Mouse (Mus musculus) MEL (cell line): ENCODE results near the gene Slc39a13. TPM values are rescaled to one million over a fixed set of nuclear protein-coding genes. Genes with fewer than 3 reads are reported as not detected.

Source experiments
- DNase-seq: peaks from one replicate; pipeline ENCODE4 v3.0.0; 2011; ENCODE audit warnings: low read depth, low spot score
- H3K27ac ChIP-seq: 2 replicates; pipeline ENCODE4 v1.5.1; 2012; ENCODE audit warnings: low read depth, mild to moderate bottlenecking, control low read depth, low read length, moderate library complexity; ENCODE audit not compliant: control insufficient read depth
- H3K27me3 ChIP-seq, 2 experiments: fragments of 150-350 bp in 1 of 2; sonication (generic) in 1 of 2; 2 replicates each; pipeline ENCODE4 v1.6.1; 2012; ENCODE audit warnings: low read length in 2 of 2, mild to moderate bottlenecking in 2 of 2, improper control_type of control experiment in 1 of 2, moderate library complexity in 1 of 2; ENCODE audit not compliant: insufficient read depth in 2 of 2, control insufficient read depth in 1 of 2
- H3K36me3 ChIP-seq, 2 experiments: 2 replicates each; pipeline ENCODE4 v1.6.1; 2012 to 2014; ENCODE audit warnings: low read length in 2 of 2, improper control_type of control experiment in 1 of 2, inconsistent platforms in 1 of 2, mild to moderate bottlenecking in 1 of 2; ENCODE audit not compliant: insufficient read depth in 2 of 2, control insufficient read depth in 1 of 2
- H3K4me1 ChIP-seq, 2 experiments: fragments of 150-350 bp in 1 of 2; sonication (generic) in 1 of 2; 2 replicates each; pipeline ENCODE4 v1.6.1; 2012; ENCODE audit warnings: low read length in 2 of 2, improper control_type of control experiment in 1 of 2, mild to moderate bottlenecking in 1 of 2; ENCODE audit not compliant: insufficient read depth in 2 of 2, control insufficient read depth in 1 of 2
- H3K4me3 ChIP-seq, 2 experiments: fragments of 150-350 bp in 1 of 2; sonication (generic) in 1 of 2; 2 replicates each; pipeline ENCODE4 v1.5.1; 2012; ENCODE audit warnings: low read depth in 2 of 2, low read length in 2 of 2, mild to moderate bottlenecking in 2 of 2, moderate library complexity in 2 of 2, control low read depth in 1 of 2, improper control_type of control experiment in 1 of 2; ENCODE audit not compliant: control insufficient read depth in 1 of 2, insufficient read depth in 1 of 2
- H3K79me2 ChIP-seq: 2 replicates; pipeline ENCODE4 v1.6.1; 2012; ENCODE audit warnings: mild to moderate bottlenecking, low read length, moderate library complexity; ENCODE audit not compliant: control insufficient read depth, poor library complexity, insufficient read depth
- H3K9ac ChIP-seq: 2 replicates; pipeline ENCODE4 v1.6.1; 2012; ENCODE audit warnings: low read depth, mild to moderate bottlenecking, control low read depth, low read length, moderate library complexity; ENCODE audit not compliant: control insufficient read depth, poor library complexity, severe bottlenecking
- H3K9me3 ChIP-seq: fragments of 150-350 bp; sonication (generic); replicated peaks from 2 replicates; pipeline ENCODE4 v1.6.1; 2012; ENCODE audit warnings: mild to moderate bottlenecking, low read length, improper control_type of control experiment, moderate library complexity; ENCODE audit not compliant: insufficient read depth
- BHLHE40 ChIP-seq: IDR thresholded peaks from 2 replicates; pipeline ENCODE4 v1.6.1; 2012; ENCODE audit warnings: low read depth, mild to moderate bottlenecking, inconsistent platforms, low read length, improper control_type of control experiment, borderline replicate concordance
- E2F4 ChIP-seq: IDR thresholded peaks from 2 replicates; pipeline ENCODE4 v1.6.1; 2011; ENCODE audit warnings: low read depth, low read length, improper control_type of control experiment, borderline replicate concordance
- MAZ ChIP-seq: IDR thresholded peaks from 2 replicates; pipeline ENCODE4 v1.6.1; 2012; ENCODE audit warnings: low read depth, mild to moderate bottlenecking, inconsistent platforms, low read length, improper control_type of control experiment
- MEF2A ChIP-seq: IDR thresholded peaks from 2 replicates; pipeline ENCODE4 v1.6.1; 2014; ENCODE audit warnings: low read depth, mild to moderate bottlenecking, inconsistent platforms, low read length, improper control_type of control experiment; ENCODE audit not compliant: poor library complexity, insufficient replicate concordance, severe bottlenecking; ENCODE audit errors: extremely low read depth
- MXI1 ChIP-seq: IDR thresholded peaks from 2 replicates; pipeline ENCODE4 v1.6.1; 2011; ENCODE audit warnings: mild to moderate bottlenecking, low read depth, low read length, improper control_type of control experiment
- MYC ChIP-seq: IDR thresholded peaks from 2 replicates; pipeline ENCODE4 v1.6.1; 2011; ENCODE audit warnings: low read depth, mild to moderate bottlenecking, low read length, improper control_type of control experiment, moderate library complexity
- NELFE ChIP-seq: IDR thresholded peaks from 2 replicates; pipeline ENCODE4 v1.6.1; 2011; ENCODE audit warnings: low read depth, low read length, improper control_type of control experiment
- NRF1 ChIP-seq: IDR thresholded peaks from 2 replicates; pipeline ENCODE4 v1.6.1; 2014; ENCODE audit warnings: low read depth, mild to moderate bottlenecking, inconsistent platforms, low read length, improper control_type of control experiment, moderate library complexity; ENCODE audit not compliant: poor library complexity, insufficient read depth, severe bottlenecking
- POLR2AphosphoS2 ChIP-seq: IDR thresholded peaks from 2 replicates; pipeline ENCODE4 v1.6.1; 2011; ENCODE audit warnings: low read length, improper control_type of control experiment
- RAD21 ChIP-seq: IDR thresholded peaks from 2 replicates; pipeline ENCODE4 v1.6.1; 2011; ENCODE audit warnings: mild to moderate bottlenecking, low read depth, low read length, improper control_type of control experiment
- SIN3A ChIP-seq: IDR thresholded peaks from 2 replicates; pipeline ENCODE4 v1.6.1; 2012; ENCODE audit warnings: low read length, improper control_type of control experiment, inconsistent platforms
- TAL1 ChIP-seq: IDR thresholded peaks from 2 replicates; pipeline ENCODE4 v1.6.1; 2012; ENCODE audit warnings: mild to moderate bottlenecking, inconsistent platforms, low read length, moderate library complexity, mixed read lengths
- TCF12 ChIP-seq: IDR thresholded peaks from 2 replicates; pipeline ENCODE4 v1.6.1; 2014; ENCODE audit warnings: low read depth, mild to moderate bottlenecking, inconsistent platforms, low read length, improper control_type of control experiment, moderate library complexity
- USF2 ChIP-seq, 2 experiments: IDR thresholded peaks; 2 replicates each; pipeline ENCODE4 v1.6.1; 2011 to 2012; ENCODE audit warnings: improper control_type of control experiment in 2 of 2, low read length in 2 of 2, borderline replicate concordance in 1 of 2, inconsistent platforms in 1 of 2, low read depth in 1 of 2, mild to moderate bottlenecking in 1 of 2; ENCODE audit not compliant: insufficient read depth in 1 of 2
- ZMIZ1 ChIP-seq: IDR thresholded peaks from 2 replicates; pipeline ENCODE4 v1.6.1; 2012; ENCODE audit warnings: low read depth, mild to moderate bottlenecking, inconsistent platforms, low read length, improper control_type of control experiment, moderate library complexity
- ZNF384 ChIP-seq: IDR thresholded peaks from 2 replicates; pipeline ENCODE4 v1.6.1; 2012; ENCODE audit warnings: low read depth, mild to moderate bottlenecking, inconsistent platforms, low read length, improper control_type of control experiment
- polyA plus RNA-seq, 2 experiments: library from polyadenylated mRNA; stranded (reverse) in 1 of 2; unstranded in 1 of 2; fragments of >175 nt in 1 of 2; fragments of >200 nt in 1 of 2; gene quantifications; 2 replicates each; pipeline versions ENCODE4 v1.2.1 to v1.2.4; 2012; ENCODE audit warnings: low replicate concordance in 2 of 2, low read depth in 1 of 2; ENCODE audit not compliant: insufficient read length in 2 of 2, insufficient read depth in 1 of 2, missing spikeins in 1 of 2
- total RNA-seq: library from RNA; depleted of rRNA; stranded (reverse); fragments of 300-350 nt; gene quantifications from 2 replicates; pipeline ENCODE4 v1.2.3, GENCODE M21; 2012

The Slc39a13 gene
- total and polyA plus RNA-seq, 3 experiments: 9.4 to 19.1 TPM; not detected in 1

- no peaks in the 10 kb centered on the region for H3K4me1 ChIP-seq
- TF ChIP-seq NELFE (no peak), TAL1 (no peak), MEF2A (no peak), MXI1 (no peak), E2F4 (no peak), TCF12 (no peak)
These were observed 27.4 kb downstream of the Slc39a13 start for GRCm38 (mm10) chr2:91042651-91043398.

GRCm38 (mm10) chr2:91041786-91042185, 28.4 kb downstream of the Slc39a13 start:
- Histone ChIP-seq H3K36me3 (no peaks in the 10 kb centered on the region), H3K4me1 (no peaks in the 10 kb centered on the region), H3K27me3 (no peaks in the 10 kb centered on the region), H3K4me3 (no peak overlapping the region), H3K9ac (no peak overlapping the region), H3K9me3 (no peaks in the 10 kb centered on the region), H3K27ac (no peak overlapping the region), H3K79me2 (no peaks in the 10 kb centered on the region)
- no peak for DNase-seq
- TF ChIP-seq MAZ (no peak), NRF1 (no peak), MYC (no peak), BHLHE40 (no peak), SIN3A (no peak), E2F4 (no peak), ZNF384 (no peak), RAD21 (no peak), POLR2AphosphoS2 (no peak), TCF12 (no peak)

More at GRCm38 (mm10) chr2:91042651-91043398, 27.4 kb downstream of the Slc39a13 start:
- Histone ChIP-seq H3K9ac (no peak overlapping the region), H3K27me3 (no peaks in the 10 kb centered on the region), H3K4me3 (no peak overlapping the region), H3K27ac (no peak overlapping the region), H3K9me3 (no peaks in the 10 kb centered on the region), H3K79me2 (no peaks in the 10 kb centered on the region), H3K36me3 (no peaks in the 10 kb centered on the region)
- no peak for DNase-seq

DNA sequence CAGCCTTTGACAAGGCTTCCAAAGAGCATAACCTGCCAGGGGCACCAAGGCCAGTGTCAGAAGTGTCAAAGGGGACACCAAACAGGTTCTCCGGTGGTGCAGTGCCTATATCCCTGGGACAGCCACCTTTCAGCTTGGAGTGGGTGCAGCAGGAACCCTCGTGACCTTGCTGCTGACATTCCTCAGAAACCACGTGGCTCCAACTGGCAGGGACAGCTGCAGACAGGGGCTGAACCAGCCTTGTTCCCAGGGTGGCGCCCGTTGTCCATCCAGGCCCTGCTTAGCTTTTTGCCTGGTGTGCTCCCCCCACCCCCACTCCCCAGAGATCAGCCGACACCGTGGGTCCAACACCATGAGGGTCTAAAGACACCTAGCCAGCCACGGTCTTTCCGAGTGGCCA, 34.8 kb downstream of the Slc39a13 start, which contains the start of gene Rapsn:
Rapsn (plus strand) TSS at position 236 of the 400 bp plus-strand sequence.
- Histone ChIP-seq H3K4me3 (no peak within 1 kb of the TSS), H3K27ac (no peak within 1 kb of the TSS), H3K36me3 (no peaks in the 10 kb centered on the region), H3K9ac (no peak within 1 kb of the TSS), H3K79me2 (no peaks in the 10 kb centered on the region), H3K9me3 (no peaks in the 10 kb centered on the region), H3K27me3 (no peaks in the 10 kb centered on the region), H3K4me1 (no peaks in the 10 kb centered on the region)
- TF ChIP-seq TCF12 (no peak), MEF2A (no peak), USF2 (IDR thresholded peaks at IDR 0.05; ENCODE audit: borderline replicate concordance in 1 of 2, insufficient read depth in 1 of 2, low read depth in 1 of 2, low read length in 2 of 2) (no peak), ZMIZ1 (no peak)
- DNase-seq: no peak
